Mouse (Mus musculus) spleen, embryonic (tissue): ENCODE data around the gene Dock8.

Source experiments
- CTCF ChIA-PET: fragments of 350-600 bp; sonication (Branson Sonifier 250); formaldehyde crosslinking; loops from one replicate; lab custom pipeline; 2022; lab: Charles Lee

Gene Dock8

GRCm38 (mm10) chr19:25176746-25177145, 177.4 kb downstream of the Dock8 start:
- CTCF ChIA-PET = no interaction called here

GRCm38 (mm10) chr19:25180024-25180423, 180.7 kb downstream of the Dock8 start:
- CTCF ChIA-PET = interaction anchor here (0.5 kb wide), 1 partner anchor 86 kb away, joined by 6 read pairs; no protein-coding TSS in a partner anchor

GRCm38 (mm10) chr19:25180547-25180946, 181.2 kb downstream of the Dock8 start:
- CTCF ChIA-PET = interaction anchor here (0.5 kb wide), 1 partner anchor 87 kb away, joined by 6 read pairs; no protein-coding TSS in a partner anchor

GRCm38 (mm10) chr19:25184076-25184475, 184.7 kb downstream of the Dock8 start:
- CTCF ChIA-PET = interaction anchor here (0.5 kb wide), 1 partner anchor 149 kb away, joined by 3 read pairs; no protein-coding TSS in a partner anchor

GRCm38 (mm10) chr19:25186316-25186715, 187.0 kb downstream of the Dock8 start:
- CTCF ChIA-PET = no interaction called here

GRCm38 (mm10) chr19:25187681-25188080, 188.3 kb downstream of the Dock8 start:
- CTCF ChIA-PET = no interaction called here

- CTCF ChIA-PET = no interaction called here
These were observed 194.4 kb downstream of the Dock8 start for GRCm38 (mm10) chr19:25193751-25194150.

GRCm38 (mm10) chr19:25200081-25200860, 200.9 kb downstream of the Dock8 start:
- CTCF ChIA-PET = interaction anchor here (0.7 kb wide), 1 partner anchor 286 kb away, joined by 4 read pairs; no protein-coding TSS in a partner anchor

- CTCF ChIA-PET = interaction anchor here (0.6 kb wide), 1 partner anchor 25 kb away, joined by 3 read pairs; no protein-coding TSS in a partner anchor
These were observed 203.7 kb downstream of the Dock8 start for GRCm38 (mm10) chr19:25203077-25203476.

- CTCF ChIA-PET = no interaction called here
These were observed 207.6 kb downstream of the Dock8 start for GRCm38 (mm10) chr19:25206969-25207368.

- CTCF ChIA-PET = no interaction called here
These were observed 208.5 kb downstream of the Dock8 start for GRCm38 (mm10) chr19:25207731-25208361.

- CTCF ChIA-PET = no interaction called here
These were observed 209.3 kb downstream of the Dock8 start for GRCm38 (mm10) chr19:25208596-25209110.

GRCm38 (mm10) chr19:25220611-25221010, 221.3 kb downstream of the Dock8 start:
- CTCF ChIA-PET = no interaction called here

GRCm38 (mm10) chr19:25221964-25222640, 222.8 kb downstream of the Dock8 start:
- CTCF ChIA-PET = no interaction called here

- CTCF ChIA-PET = no interaction called here
These were observed 231.0 kb downstream of the Dock8 start for GRCm38 (mm10) chr19:25230058-25230974.

- CTCF ChIA-PET = no interaction called here
These were observed 231.6 kb downstream of the Dock8 start for GRCm38 (mm10) chr19:25230975-25231334.

GRCm38 (mm10) chr19:25232032-25232431, 232.7 kb downstream of the Dock8 start:
- CTCF ChIA-PET = no interaction called here

GRCm38 (mm10) chr19:25236596-25237491, 237.5 kb downstream of the Dock8 start, which contains the start of gene Kank1:
Kank1 (plus strand) TSS chr19:25236975.
- CTCF ChIA-PET = no interaction called here

GRCm38 (mm10) chr19:25237492-25238040, 238.2 kb downstream of the Dock8 start:
- CTCF ChIA-PET = no interaction called here
